Mouse (Mus musculus): ENCODE results near the gene Exoc2.

GRCm38 (mm10) chr13:30826511-30826910 is 147.4 kb downstream of the Exoc2 start:
- TF ChIP-seq CTCF (conservative IDR thresholded peaks at IDR 0.05; ENCODE audit: low read length) (no peak), NANOG (IDR thresholded peaks at IDR 0.05; ENCODE audit: borderline replicate concordance, low read length) (no peak)

All from E14TG2a.4 (cell line).